Mouse (Mus musculus): ENCODE measurements at regions not wholly inside any gene's neighbourhood (a gene's known extent, or its start where the extent isn't known, plus 50 kb on each side); places are given as distances from the start of the nearest gene placed in this dataset.

GRCm38 (mm10) chr13:26405757-26406156 is 364.2 kb downstream of the Hdgfl1 start:
- no peak for TF ChIP-seq CTCF (IDR thresholded peaks at IDR 0.05; ENCODE audit: low read depth)
- TF ChIP-seq EP300 (IDR thresholded peaks at IDR 0.05; ENCODE audit: low read depth): no peak
